Mouse (Mus musculus) midbrain, embryonic 15.5 days (tissue): Measurements from ENCODE around the gene 1110002E22Rik. TPM values are rescaled to one million over a fixed set of nuclear protein-coding genes. Genes with fewer than 3 reads are reported as not detected.

Experiments used
- ATAC-seq: fragments of 200-750 bp; cut with Nextera tagmentation; replicated peaks from 2 replicates; pipeline ENCODE4 v1.8.0; 2017; ENCODE audit warnings: moderate TSS enrichment
- H3K27ac ChIP-seq: fragments of 300-500 bp; sonication (generic); 2 replicates; pipeline ENCODE4 v1.5.1; 2015; ENCODE audit warnings: mild to moderate bottlenecking, inconsistent platforms
- H3K27me3 ChIP-seq: fragments of 300-500 bp; sonication (generic); replicated peaks from 2 replicates; pipeline ENCODE4 v1.6.1; 2015; ENCODE audit warnings: inconsistent platforms
- H3K36me3 ChIP-seq: fragments of 300-500 bp; sonication (generic); replicated peaks from 2 replicates; pipeline ENCODE4 v1.6.1; 2015; ENCODE audit warnings: inconsistent platforms
- H3K4me1 ChIP-seq: fragments of 300-500 bp; sonication (generic); 2 replicates; pipeline ENCODE4 v1.6.1; 2015; ENCODE audit warnings: inconsistent platforms
- H3K4me2 ChIP-seq: fragments of 300-500 bp; sonication (generic); 2 replicates; pipeline ENCODE4 v1.6.1; 2015; ENCODE audit warnings: inconsistent platforms, mild to moderate bottlenecking, moderate library complexity
- H3K4me3 ChIP-seq: fragments of 300-500 bp; sonication (generic); 2 replicates; pipeline ENCODE4 v1.5.1; 2015; ENCODE audit warnings: mild to moderate bottlenecking, inconsistent platforms
- H3K9ac ChIP-seq: fragments of 300-500 bp; sonication (generic); 2 replicates; pipeline ENCODE4 v1.6.1; 2015; ENCODE audit warnings: mild to moderate bottlenecking, inconsistent platforms
- H3K9me3 ChIP-seq: fragments of 300-500 bp; sonication (generic); 2 replicates; pipeline ENCODE4 v1.6.1; 2016; ENCODE audit warnings: inconsistent platforms
- WGBS: fragments of 180-500 bp; shearing (Covaris S2); methylation state at CpG from one replicate; pipeline ENCODE4 v1.1.7; 2015; ENCODE audit warnings: mixed read lengths; 5-methylcytosine and 5-hydroxymethylcytosine counted together
- polyA plus RNA-seq: library from polyadenylated mRNA; unstranded; fragments of >200 nt; fragmentation: Nextera tagmentation; extraction: Ambion mirVana; gene quantifications from 2 replicates; pipeline ENCODE4 v1.2.1, GENCODE M21; 2015

1110002E22Rik gene
- 0.09 and 0.26 TPM in 2 replicates for polyA plus RNA-seq

GRCm38 (mm10) chr3:138064732-138065645, at the start of gene 1110002E22Rik:
Gene 1110002E22Rik (plus strand): TSS chr3:138065052.
- peak; percentile 20; the same call in 1 of the 2 replicates for ATAC-seq
- no peak within 1 kb of the TSS for H3K9ac ChIP-seq
- H3K4me2 ChIP-seq, result no peak within 1 kb of the TSS
- peaks cover 11% of the 10 kb centered on the region for H3K4me1 ChIP-seq
- no peaks in the 10 kb centered on the region for H3K36me3 ChIP-seq
- H3K27me3 ChIP-seq, result no peaks in the 10 kb centered on the region; the same call in 1 of the 2 replicates
- 67% methylated on average over 33 of the region's 33 CpGs for WGBS
- no peaks in the 10 kb centered on the region for H3K9me3 ChIP-seq
- H3K4me3 ChIP-seq, result no peak within 1 kb of the TSS
- no peak within 1 kb of the TSS for H3K27ac ChIP-seq

- 52% methylated on average over 12 of the region's 12 CpGs for WGBS
- Histone ChIP-seq H3K4me2 (peak overlapping the region; percentile 31; the same call in 1 of the 2 replicates), H3K9ac (no peak overlapping the region), H3K27ac (peak overlapping the region; percentile 53), H3K36me3 (no peaks in the 10 kb centered on the region), H3K4me1 (peaks cover 3% of the 10 kb centered on the region; the same call in 1 of the 2 replicates), H3K4me3 (peak overlapping the region; percentile 19), H3K9me3 (no peaks in the 10 kb centered on the region; the same call in 1 of the 2 replicates), H3K27me3 (no peaks in the 10 kb centered on the region)
- peak; percentile 52 for ATAC-seq
Observed at GRCm38 (mm10) chr3:138016810-138017209, 48.0 kb upstream of the 1110002E22Rik start.

GRCm38 (mm10) chr3:138022003-138022402, 42.8 kb upstream of the 1110002E22Rik start:
- Histone ChIP-seq H3K27ac (no peak overlapping the region), H3K4me2 (no peak overlapping the region), H3K27me3 (no peaks in the 10 kb centered on the region), H3K9ac (no peak overlapping the region), H3K36me3 (no peaks in the 10 kb centered on the region), H3K4me3 (no peak overlapping the region), H3K9me3 (no peaks in the 10 kb centered on the region; the same call in 1 of the 2 replicates), H3K4me1 (no peaks in the 10 kb centered on the region)
- ATAC-seq, result no peak
- 76% methylated on average over 4 of the region's 4 CpGs for WGBS

- Histone ChIP-seq H3K27ac (no peak overlapping the region), H3K4me3 (no peak overlapping the region), H3K9me3 (no peaks in the 10 kb centered on the region; the same call in 1 of the 2 replicates), H3K27me3 (no peaks in the 10 kb centered on the region), H3K36me3 (no peaks in the 10 kb centered on the region), H3K4me1 (no peaks in the 10 kb centered on the region), H3K9ac (no peak overlapping the region), H3K4me2 (no peak overlapping the region)
- 81% methylated on average over 4 of the region's 4 CpGs for WGBS
- ATAC-seq, result no peak
Observed at GRCm38 (mm10) chr3:138022651-138023050, 42.2 kb upstream of the 1110002E22Rik start.

GRCm38 (mm10) chr3:138026286-138026685, 38.6 kb upstream of the 1110002E22Rik start:
- no peaks in the 10 kb centered on the region for H3K36me3 ChIP-seq
- H3K27ac ChIP-seq, result no peak overlapping the region
- H3K27me3 ChIP-seq, result no peaks in the 10 kb centered on the region
- ATAC-seq, result no peak
- no peak overlapping the region for H3K4me3 ChIP-seq
- no peaks in the 10 kb centered on the region for H3K9me3 ChIP-seq
- H3K4me1 ChIP-seq, result no peaks in the 10 kb centered on the region
- 89% methylated on average over 10 of the region's 10 CpGs for WGBS
- no peak overlapping the region for H3K9ac ChIP-seq
- H3K4me2 ChIP-seq, result no peak overlapping the region

- 77% methylated on average over 5 of the region's 5 CpGs for WGBS
- Histone ChIP-seq H3K9ac (no peak overlapping the region), H3K4me2 (no peak overlapping the region), H3K4me3 (no peak overlapping the region), H3K4me1 (no peaks in the 10 kb centered on the region), H3K36me3 (no peaks in the 10 kb centered on the region), H3K9me3 (no peaks in the 10 kb centered on the region), H3K27ac (no peak overlapping the region), H3K27me3 (no peaks in the 10 kb centered on the region)
- no peak for ATAC-seq
Observed at GRCm38 (mm10) chr3:138027575-138028362, 37.1 kb upstream of the 1110002E22Rik start.

GRCm38 (mm10) chr3:138029351-138029750, 35.5 kb upstream of the 1110002E22Rik start:
- 90% methylated on average over 5 of the region's 5 CpGs for WGBS
- Histone ChIP-seq H3K27me3 (no peaks in the 10 kb centered on the region), H3K4me1 (no peaks in the 10 kb centered on the region), H3K9me3 (no peaks in the 10 kb centered on the region), H3K36me3 (no peaks in the 10 kb centered on the region), H3K9ac (no peak overlapping the region), H3K27ac (no peak overlapping the region), H3K4me2 (no peak overlapping the region), H3K4me3 (no peak overlapping the region)
- ATAC-seq, result no peak

GRCm38 (mm10) chr3:138030563-138030962, 34.3 kb upstream of the 1110002E22Rik start:
- 88% methylated on average over 6 of the region's 6 CpGs for WGBS
- no peaks in the 10 kb centered on the region for H3K27me3 ChIP-seq
- H3K4me2 ChIP-seq, result no peak overlapping the region
- ATAC-seq, result no peak
- no peak overlapping the region for H3K27ac ChIP-seq
- no peaks in the 10 kb centered on the region for H3K36me3 ChIP-seq
- no peaks in the 10 kb centered on the region for H3K4me1 ChIP-seq
- H3K9ac ChIP-seq, result no peak overlapping the region
- no peak overlapping the region for H3K4me3 ChIP-seq
- H3K9me3 ChIP-seq, result no peaks in the 10 kb centered on the region

GRCm38 (mm10) chr3:138033986-138034385, 30.9 kb upstream of the 1110002E22Rik start:
- WGBS, result 88% methylated on average over 6 of the region's 6 CpGs
- ATAC-seq, result no peak
- Histone ChIP-seq H3K36me3 (no peaks in the 10 kb centered on the region), H3K27me3 (no peaks in the 10 kb centered on the region), H3K4me1 (no peaks in the 10 kb centered on the region), H3K9me3 (no peaks in the 10 kb centered on the region), H3K27ac (no peak overlapping the region), H3K9ac (no peak overlapping the region), H3K4me3 (no peak overlapping the region), H3K4me2 (no peak overlapping the region)

GRCm38 (mm10) chr3:138040938-138041337, 23.9 kb upstream of the 1110002E22Rik start:
- Histone ChIP-seq H3K4me2 (no peak overlapping the region), H3K4me3 (no peak overlapping the region), H3K9ac (no peak overlapping the region), H3K27me3 (no peaks in the 10 kb centered on the region), H3K9me3 (no peaks in the 10 kb centered on the region), H3K4me1 (no peaks in the 10 kb centered on the region), H3K36me3 (no peaks in the 10 kb centered on the region), H3K27ac (no peak overlapping the region)
- no peak for ATAC-seq
- WGBS, result 74% methylated on average over 2 of the region's 2 CpGs

GRCm38 (mm10) chr3:138041591-138042301, 23.1 kb upstream of the 1110002E22Rik start:
- H3K4me2 ChIP-seq, result no peak overlapping the region
- H3K9ac ChIP-seq, result no peak overlapping the region
- no peaks in the 10 kb centered on the region for H3K4me1 ChIP-seq
- H3K36me3 ChIP-seq, result no peaks in the 10 kb centered on the region
- H3K9me3 ChIP-seq, result no peaks in the 10 kb centered on the region
- ATAC-seq, result 0 out of 2 replicates have a peak, but pooled peaks have one; percentile 27
- H3K4me3 ChIP-seq, result no peak overlapping the region
- no peak overlapping the region for H3K27ac ChIP-seq
- WGBS, result 58% methylated on average over 3 of the region's 3 CpGs
- no peaks in the 10 kb centered on the region for H3K27me3 ChIP-seq

GRCm38 (mm10) chr3:138043316-138043715, 21.5 kb upstream of the 1110002E22Rik start:
- Histone ChIP-seq H3K4me3 (no peak overlapping the region), H3K27ac (no peak overlapping the region)
- WGBS, result 75% methylated on average over 7 of the region's 7 CpGs

More at GRCm38 (mm10) chr3:138043316-138043715, 21.5 kb upstream of the 1110002E22Rik start:
- H3K4me2 ChIP-seq, result no peak overlapping the region
- no peaks in the 10 kb centered on the region for H3K9me3 ChIP-seq
- H3K27me3 ChIP-seq, result no peaks in the 10 kb centered on the region
- no peaks in the 10 kb centered on the region for H3K36me3 ChIP-seq
- no peak for ATAC-seq
- H3K9ac ChIP-seq, result no peak overlapping the region
- H3K4me1 ChIP-seq, result no peaks in the 10 kb centered on the region
